Mouse (Mus musculus): Measurements from ENCODE around the gene Stk38.
A peak's percentile ranks its signal among the peaks of the same experiment; 100 is the strongest.

DNA sequence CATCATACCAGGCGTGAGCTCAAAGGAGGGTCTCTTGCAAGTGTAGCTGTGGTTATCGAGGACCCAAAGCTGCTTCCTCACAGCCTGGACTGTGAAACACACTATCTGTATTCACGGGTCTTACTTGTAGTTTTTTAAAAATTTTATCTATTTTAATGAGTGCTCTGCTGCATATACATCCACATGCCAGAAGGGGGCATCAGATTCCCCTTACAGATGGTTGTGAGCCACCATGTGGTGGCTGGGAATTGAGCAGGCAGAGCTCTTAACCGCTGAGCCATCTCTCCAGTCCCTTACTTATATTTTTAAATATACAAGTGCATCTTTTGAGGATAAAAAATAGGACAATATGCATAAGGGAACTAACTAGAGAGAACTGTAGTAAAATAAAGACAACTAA, 20.1 kb downstream of the Stk38 start:
- peak; percentile 76 for TF ChIP-seq CTCF (IDR thresholded peaks at IDR 0.05; ENCODE audit: insufficient read depth, low read length)
- TF ChIP-seq POLR2A (IDR thresholded peaks at IDR 0.05; ENCODE audit: borderline replicate concordance, extremely low read depth, low read depth, low read length) = no peak
